Comparison of ENCODE assay signal across 27 mouse cellular contexts in the genomic region with DNA sequence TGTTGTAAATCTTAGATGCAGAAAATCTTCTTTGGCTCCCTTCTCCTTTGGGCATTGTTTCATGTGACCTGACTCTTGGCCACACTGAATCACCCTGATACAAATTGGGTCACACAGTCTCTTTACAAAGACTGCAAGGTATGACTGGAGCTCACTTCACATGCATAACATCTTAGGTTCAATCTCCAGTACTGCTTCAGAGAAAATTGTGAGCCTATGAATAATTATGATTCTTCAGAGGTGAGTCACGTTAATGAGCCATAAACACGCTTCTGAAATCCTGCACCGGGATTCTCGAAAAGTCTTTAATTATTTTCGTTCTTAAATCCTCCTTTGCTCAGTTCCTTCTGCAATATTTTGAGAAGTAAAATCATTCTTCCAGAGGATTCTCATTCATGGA.
"Had no signal": no experiment of that assay in that cellular context is flagged by ENCODE, and none has a peak within 500 bp of the region (broad histone marks: within the 10 kb centered on the region; RNA-seq: fewer than 3 reads in every experiment).

No protein-coding gene starts in this region.

- H3K9me3 ChIP-seq: embryonic facial prominence, embryonic 10.5 days; embryonic facial prominence, embryonic 12.5 days; embryonic facial prominence, embryonic 13.5 days; embryonic facial prominence, embryonic 15.5 days; forebrain, embryonic 10.5 days; forebrain, embryonic 12.5 days; forebrain, embryonic 13.5 days; forebrain, embryonic 15.5 days had no signal

- ATAC-seq: forebrain, embryonic 13.5 days; forebrain, embryonic 14.5 days; forebrain, embryonic 15.5 days; forebrain, embryonic 16.5 days; forebrain, postnatal 0 days had no signal

- H3K27ac ChIP-seq: embryonic facial prominence, embryonic 10.5 days; embryonic facial prominence, embryonic 12.5 days; embryonic facial prominence, embryonic 13.5 days; embryonic facial prominence, embryonic 15.5 days; forebrain, embryonic 10.5 days; forebrain, embryonic 12.5 days; forebrain, embryonic 13.5 days; forebrain, embryonic 15.5 days; gastrocnemius, adult 2 months; heart, adult 2 months had no signal

- H3K4me3 ChIP-seq: embryonic facial prominence, embryonic 10.5 days; embryonic facial prominence, embryonic 12.5 days; embryonic facial prominence, embryonic 13.5 days; embryonic facial prominence, embryonic 15.5 days; erythroblast, embryonic 14.5 days; forebrain, embryonic 10.5 days; forebrain, embryonic 12.5 days; forebrain, embryonic 13.5 days; forebrain, embryonic 15.5 days; gastrocnemius, adult 2 months; heart, adult 2 months had no signal

- H3K27me3 ChIP-seq: embryonic facial prominence, embryonic 12.5 days; embryonic facial prominence, embryonic 13.5 days; embryonic facial prominence, embryonic 15.5 days; forebrain, embryonic 12.5 days; forebrain, embryonic 13.5 days; forebrain, embryonic 15.5 days had no signal

- H3K36me3 ChIP-seq: embryonic facial prominence, embryonic 10.5 days; embryonic facial prominence, embryonic 12.5 days; embryonic facial prominence, embryonic 13.5 days; embryonic facial prominence, embryonic 15.5 days; forebrain, embryonic 10.5 days; forebrain, embryonic 12.5 days; forebrain, embryonic 15.5 days had no signal

- H3K4me1 ChIP-seq: embryonic facial prominence, embryonic 10.5 days; embryonic facial prominence, embryonic 12.5 days; embryonic facial prominence, embryonic 13.5 days; embryonic facial prominence, embryonic 15.5 days; forebrain, embryonic 10.5 days; forebrain, embryonic 12.5 days; forebrain, embryonic 13.5 days; forebrain, embryonic 15.5 days had no signal

- DNase-seq: cerebellum, adult 9-10 months; cerebellum, adult 9-11 months; cerebellum, postnatal 10 days; cerebellum, postnatal 14 days; cerebellum, postnatal 25 days; cerebellum, postnatal 36 days; embryo, embryonic 11 days; forebrain, postnatal 0 days; gastrocnemius, adult 2 months; gastrocnemius, postnatal 10 days; gastrocnemius, postnatal 14 days; gastrocnemius, postnatal 25 days; gastrocnemius, postnatal 36 days; heart, adult 11 months; heart, adult 18-20 months; heart, adult 2 months had no signal

- H3K9ac ChIP-seq: embryonic facial prominence, embryonic 12.5 days; embryonic facial prominence, embryonic 13.5 days; embryonic facial prominence, embryonic 15.5 days; forebrain, embryonic 12.5 days; forebrain, embryonic 13.5 days; forebrain, embryonic 15.5 days; forebrain, postnatal 0 days had no signal

- H3K4me2 ChIP-seq: embryonic facial prominence, embryonic 12.5 days; embryonic facial prominence, embryonic 13.5 days; embryonic facial prominence, embryonic 15.5 days; forebrain, embryonic 12.5 days; forebrain, embryonic 13.5 days; forebrain, embryonic 15.5 days had no signal
